Mouse (Mus musculus) MEL-GATA-1-ER (cell line): ENCODE data around the gene Rps18.
"Not testable (repeated sequence)": the region's sequence is repeated elsewhere in the genome, so short reads cannot be mapped to it uniquely, and the experiment has no call there.

Source experiments
- DNase-seq: peaks from one replicate; pipeline ENCODE4 v3.0.0-alpha.2; 2012; ENCODE audit warnings: low read depth; ENCODE audit errors: extremely low read depth

Gene Rps18

GRCm38 (mm10) chr17:33968927-33969326, 13.1 kb upstream of the Rps18 start:
- DNase-seq, result no peak

GRCm38 (mm10) chr17:33968489-33968888, 12.7 kb upstream of the Rps18 start:
- DNase-seq, result no peak

GRCm38 (mm10) chr17:33965846-33966550, 10.2 kb upstream of the Rps18 start:
- no peak for DNase-seq

GRCm38 (mm10) chr17:33965082-33965845, 9.5 kb upstream of the Rps18 start:
- no peak for DNase-seq

GRCm38 (mm10) chr17:33962876-33963275, 7.1 kb upstream of the Rps18 start:
- no peak for DNase-seq

- no peak for DNase-seq
Observed at GRCm38 (mm10) chr17:33959948-33960347, 4.1 kb upstream of the Rps18 start.

- no peak for DNase-seq
Observed at GRCm38 (mm10) chr17:33959135-33959534, 3.3 kb upstream of the Rps18 start.

GRCm38 (mm10) chr17:33958451-33958850, 2.6 kb upstream of the Rps18 start:
- DNase-seq, result no peak

GRCm38 (mm10) chr17:33957493-33957892, 1.7 kb upstream of the Rps18 start:
- DNase-seq, result no peak

- DNase-seq, result no peak
Observed at GRCm38 (mm10) chr17:33956336-33956735, 535 bp upstream of the Rps18 start.

- DNase-seq, result no peak
Observed at GRCm38 (mm10) chr17:33954646-33955554, 901 bp downstream of the Rps18 start.

- no peak for DNase-seq
Observed at GRCm38 (mm10) chr17:33953961-33954565, 1.7 kb downstream of the Rps18 start.

- no peak for DNase-seq
Observed at GRCm38 (mm10) chr17:33953310-33953709, 2.5 kb downstream of the Rps18 start.

GRCm38 (mm10) chr17:33952879-33953278, 2.9 kb downstream of the Rps18 start:
- no peak for DNase-seq

GRCm38 (mm10) chr17:33952015-33952414, 3.8 kb downstream of the Rps18 start:
- not testable (repeated sequence) for DNase-seq

- DNase-seq, result peak; percentile 89
Observed at GRCm38 (mm10) chr17:33951021-33951946, 4.5 kb downstream of the Rps18 start, which contains the start of gene B3galt4. Gene B3galt4 (minus strand): TSS chr17:33951488.

- no peak for DNase-seq
Observed at GRCm38 (mm10) chr17:33950131-33950625, 5.6 kb downstream of the Rps18 start.

- no peak for DNase-seq
Observed at GRCm38 (mm10) chr17:33948905-33949537, 6.8 kb downstream of the Rps18 start.

- DNase-seq, result no peak
Observed at GRCm38 (mm10) chr17:33948090-33948904, 7.5 kb downstream of the Rps18 start.
